26 mouse cellular contexts compared by ENCODE assay signal in genomic region chr13:113118977-113119376, GRCm38 (mm10). TPM values are rescaled to one million over a fixed set of nuclear protein-coding genes. Genes with fewer than 3 reads are reported as not detected.
DNase-seq lines count a peak whose midpoint lies in the region; ATAC-seq and TF ChIP-seq lines count a peak whose summit lies in the region.
"Had no signal": no experiment of that assay in that cellular context is flagged by ENCODE, and none has a peak within 500 bp of the region (broad histone marks: within the 10 kb centered on the region; RNA-seq: fewer than 3 reads in every experiment).

No protein-coding gene starts in this region.

- H3K27me3 ChIP-seq in heart, adult 2 months (ENCODE audit: control insufficient read depth, insufficient read depth, low read length) = no peaks in the 10 kb centered on the region
- H3K27me3 ChIP-seq in lung, embryonic 16.5 days (ENCODE audit: control insufficient read depth, insufficient read depth, low read depth, low read length) = no peaks in the 10 kb centered on the region
- H3K27me3 ChIP-seq: embryonic facial prominence, embryonic 12.5 days; intestine, embryonic 15.5 days; kidney, embryonic 15.5 days; limb, embryonic 12.5 days; liver, embryonic 13.5 days; midbrain, embryonic 13.5 days had no signal

- 33% methylated on average over 4 of the region's 4 CpGs for WGBS in heart, adult 2 months
- WGBS in lung, embryonic 16.5 days = 16% methylated on average over 4 of the region's 4 CpGs
- WGBS in lung, adult 2 months = 47% methylated on average over 4 of the region's 4 CpGs

- no peak overlapping the region for H3K27ac ChIP-seq in heart, adult 2 months
- H3K27ac ChIP-seq in lung, embryonic 16.5 days (ENCODE audit: low read length) = no peak overlapping the region
- H3K27ac ChIP-seq: embryonic facial prominence, embryonic 12.5 days; heart, embryonic 10.5 days; hindbrain, embryonic 10.5 days; intestine, embryonic 15.5 days; kidney, embryonic 15.5 days; limb, embryonic 12.5 days; liver, embryonic 13.5 days; midbrain, embryonic 13.5 days had no signal

- no peak overlapping the region for H3K4me3 ChIP-seq in heart, adult 2 months
- H3K4me3 ChIP-seq in lung, embryonic 16.5 days (ENCODE audit: low read length) = no peak overlapping the region
- H3K4me3 ChIP-seq in lung, adult 2 months (replicated peaks; ENCODE audit: extremely low read depth, low read depth, low read length) = no peak overlapping the region
- H3K4me3 ChIP-seq: embryonic facial prominence, embryonic 12.5 days; erythroblast, embryonic 14.5 days; heart, embryonic 10.5 days; hindbrain, embryonic 10.5 days; intestine, embryonic 15.5 days; kidney, embryonic 15.5 days; limb, embryonic 12.5 days; liver, embryonic 13.5 days; midbrain, embryonic 13.5 days had no signal

- H3K9me3 ChIP-seq in lung, embryonic 16.5 days (ENCODE audit: control insufficient read depth, low read length) = no peaks in the 10 kb centered on the region
- H3K9me3 ChIP-seq: embryonic facial prominence, embryonic 12.5 days; heart, embryonic 10.5 days; hindbrain, embryonic 10.5 days; intestine, embryonic 15.5 days; kidney, embryonic 15.5 days; limb, embryonic 12.5 days; liver, embryonic 13.5 days; midbrain, embryonic 13.5 days had no signal

- no peak for TF ChIP-seq EP300 in heart, adult 2 months (IDR thresholded peaks at IDR 0.05; ENCODE audit: insufficient read depth, low read depth, low read length)

- TF ChIP-seq POLR2A in heart, adult 2 months (IDR thresholded peaks at IDR 0.05; ENCODE audit: insufficient read depth, low read depth, low read length) = no peak
- TF ChIP-seq POLR2A in lung, adult 2 months (IDR thresholded peaks at IDR 0.05; ENCODE audit: borderline replicate concordance, extremely low read depth, low read depth, low read length) = no peak

- no peak overlapping the region for H3K4me2 ChIP-seq in lung, embryonic 16.5 days (ENCODE audit: low read depth, low read length)
- H3K4me2 ChIP-seq: embryonic facial prominence, embryonic 12.5 days; intestine, embryonic 15.5 days; kidney, embryonic 15.5 days; limb, embryonic 12.5 days; liver, embryonic 13.5 days; midbrain, embryonic 13.5 days had no signal

- H3K79me2 ChIP-seq in heart, adult 2 months (replicated peaks; ENCODE audit: control insufficient read depth, insufficient read depth, low read length) = no peaks in the 10 kb centered on the region

- peak; percentile 80 for DNase-seq in heart, adult 11 months
- DNase-seq in heart, adult 2 months = no peak
- DNase-seq in lung, adult 2 months = no peak
- DNase-seq in adrenal gland, postnatal 14 days = peak; percentile 44
- peak; percentile 11 for DNase-seq in lung, postnatal 36 days
- no peak for DNase-seq in layer of hippocampus, adult 9-10 months (ENCODE audit: low spot score)
- no peak for DNase-seq in spleen, postnatal 10 days (ENCODE audit: low spot score in 2 of 2)
- DNase-seq: cerebellum, adult 9-10 months; gastrocnemius, postnatal 36 days; liver, embryonic 13.5 days; thymus, postnatal 4 days had no signal

- intact Hi-C loops in heart, adult 2 months (cut with DNase I) = no loop called here

- H3K4me1 ChIP-seq in heart, adult 2 months (ENCODE audit: control insufficient read depth, insufficient read depth, low read length) = no peaks in the 10 kb centered on the region
- H3K4me1 ChIP-seq in lung, embryonic 16.5 days (replicated peaks; ENCODE audit: control insufficient read depth, insufficient read depth, low read length) = no peaks in the 10 kb centered on the region
- H3K4me1 ChIP-seq in lung, adult 2 months (ENCODE audit: control insufficient read depth, insufficient read depth, low read length) = no peaks in the 10 kb centered on the region
- H3K4me1 ChIP-seq: embryonic facial prominence, embryonic 12.5 days; heart, embryonic 10.5 days; hindbrain, embryonic 10.5 days; intestine, embryonic 15.5 days; kidney, embryonic 15.5 days; limb, embryonic 12.5 days; liver, embryonic 13.5 days; midbrain, embryonic 13.5 days had no signal

- H3K36me3 ChIP-seq in heart, adult 2 months (ENCODE audit: control insufficient read depth, insufficient read depth, low read length) = no peaks in the 10 kb centered on the region
- no peaks in the 10 kb centered on the region for H3K36me3 ChIP-seq in lung, embryonic 16.5 days (ENCODE audit: control insufficient read depth, insufficient read depth, low read length)
- H3K36me3 ChIP-seq: embryonic facial prominence, embryonic 12.5 days; heart, embryonic 10.5 days; hindbrain, embryonic 10.5 days; intestine, embryonic 15.5 days; kidney, embryonic 15.5 days; limb, embryonic 12.5 days; liver, embryonic 13.5 days; midbrain, embryonic 13.5 days had no signal

- no peak overlapping the region for H3K9ac ChIP-seq in heart, adult 2 months (ENCODE audit: low read depth, low read length)
- no peak overlapping the region for H3K9ac ChIP-seq in lung, embryonic 16.5 days (ENCODE audit: low read length)
- H3K9ac ChIP-seq: embryonic facial prominence, embryonic 12.5 days; intestine, embryonic 15.5 days; kidney, embryonic 15.5 days; limb, embryonic 12.5 days; liver, embryonic 13.5 days; midbrain, embryonic 13.5 days had no signal

- peak; percentile 65 for ATAC-seq in lung, embryonic 16.5 days (ENCODE audit: low read depth)
- ATAC-seq: CD4-positive, CD25-positive, alpha-beta regulatory T cell, adult 4 months; forebrain, embryonic 16.5 days; intestine, embryonic 15.5 days; midbrain, embryonic 13.5 days had no signal

- TF ChIP-seq CTCF in heart, adult 2 months (IDR thresholded peaks at IDR 0.05) = no peak
- TF ChIP-seq CTCF in lung, adult 2 months (IDR thresholded peaks at IDR 0.05; ENCODE audit: insufficient read depth, low read length) = no peak

RNA-seq across cellular contexts. Expression of gene Gzma, which starts 18.2 kb away (rescaled TPM):
- total RNA-seq in heart, adult 2 months (2021) = 1 to 10 TPM in 1 of 2 experiments, under 1 TPM in 1; 0.86 to 1.1 TPM
- 0.97 and 2.3 TPM in 2 replicates for polyA plus RNA-seq in heart, adult 2 months (2012; rRNA removed)
- 5.6 and 17.4 TPM in 2 replicates for polyA plus RNA-seq in lung, embryonic 16.5 days (2015; fragmentation: Nextera tagmentation; extraction: Ambion mirVana)
- polyA plus RNA-seq in lung, adult 2 months (2012; rRNA removed) = 6.1 and 6.4 TPM in 2 replicates
- total RNA-seq in adrenal gland, postnatal 14 days (2021) = 0.67 and 1.2 TPM in 2 replicates
- total RNA-seq: ES-E14; layer of hippocampus, postnatal 10 days; left cerebral cortex, adult 8-10 months had no signal
- polyA plus RNA-seq: embryonic facial prominence, embryonic 12.5 days; erythroblast, embryonic 14.5 days; forebrain, embryonic 16.5 days; heart, embryonic 10.5 days; hindbrain, embryonic 10.5 days; kidney, embryonic 15.5 days; limb, embryonic 12.5 days; liver, embryonic 13.5 days; midbrain, embryonic 13.5 days; neural tube, embryonic 14.5 days had no signal

Comparison
In these comparisons a context has a peak if more than half of its experiments do, and no peak if none do; other contexts are left out.
1. DNase-seq: peak in heart, adult 11 months (single experiment), adrenal gland, postnatal 14 days (single experiment) and lung, postnatal 36 days (single experiment); none in heart, adult 2 months (0 of 2), lung, adult 2 months (single experiment), layer of hippocampus, adult 9-10 months (single experiment) and spleen, postnatal 10 days (0 of 2).